Mouse (Mus musculus): Measurements from ENCODE around the gene Prr7. TPM values are rescaled to one million over a fixed set of nuclear protein-coding genes. Genes with fewer than 3 reads are reported as not detected.

Prr7 gene
- total RNA-seq, 2 experiments from 2014 or later = 1.0 to 1.6 TPM

- intact Hi-C loops (cut with DNase I; ENCODE audit: low total_unique reads) = no loop called here
- DNase-seq = peak; percentile 5
These were observed 17.5 kb upstream of the Prr7 start for GRCm38 (mm10) chr13:55446483-55447105.

DNA sequence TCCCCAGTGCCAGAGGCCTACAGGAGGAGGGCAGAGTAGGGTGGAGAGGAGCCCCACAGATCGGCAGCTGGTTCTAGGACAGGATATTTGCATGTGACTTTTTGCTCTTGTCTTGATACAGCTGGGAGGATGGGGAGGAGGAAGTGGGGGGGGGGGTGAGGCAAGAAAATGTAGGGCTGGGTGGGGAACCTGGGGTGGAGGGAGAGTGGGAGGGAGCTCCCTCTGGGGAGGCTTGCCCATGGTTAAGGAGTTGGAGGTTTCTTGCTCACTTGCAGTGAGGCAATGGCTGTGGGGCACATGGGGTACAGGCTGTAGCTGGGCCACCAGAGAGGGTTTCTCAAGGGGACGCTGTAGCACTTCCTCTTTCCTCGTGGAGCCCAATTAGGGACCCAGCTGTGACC is 16.5 kb upstream of the Prr7 start:
- peak; percentile 6 for DNase-seq
- intact Hi-C loops (cut with DNase I; ENCODE audit: low total_unique reads) = no loop called here

DNA sequence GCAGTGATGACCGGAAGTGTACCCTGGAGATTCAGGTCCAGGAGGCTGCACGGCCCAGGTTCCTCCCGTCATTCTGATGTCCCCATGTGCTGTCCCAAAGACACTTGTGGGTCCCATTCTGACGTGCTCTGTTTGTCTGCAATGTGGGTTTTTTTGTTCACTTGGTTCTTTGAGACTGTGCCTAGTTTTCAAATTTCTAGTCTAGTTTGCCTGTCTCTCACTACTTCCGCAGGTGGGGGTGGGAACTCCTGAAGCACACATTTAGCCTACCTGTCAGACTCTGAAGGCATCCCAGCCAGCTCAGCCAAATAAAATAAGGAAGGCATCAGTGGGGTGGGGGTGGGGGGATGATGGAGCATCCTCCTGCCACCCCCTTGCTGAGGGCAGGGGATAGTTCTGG is 15.9 kb upstream of the Prr7 start:
- intact Hi-C loops (cut with DNase I; ENCODE audit: low total_unique reads) = no loop called here
- no peak for DNase-seq

GRCm38 (mm10) chr13:55449205-55449604 is 14.9 kb upstream of the Prr7 start:
- DNase-seq = peak; percentile 4
- intact Hi-C loops (cut with DNase I; ENCODE audit: low total_unique reads) = no loop called here

GRCm38 (mm10) chr13:55449679-55450441 is 14.2 kb upstream of the Prr7 start:
- intact Hi-C loops (cut with DNase I; ENCODE audit: low total_unique reads) = no loop called here
- DNase-seq = peak; percentile 11

- DNase-seq = peak; percentile 86
- intact Hi-C loops (cut with DNase I; ENCODE audit: low total_unique reads) = no loop called here
These were observed 13.5 kb upstream of the Prr7 start for GRCm38 (mm10) chr13:55450511-55450980.

GRCm38 (mm10) chr13:55451296-55451695 is 12.8 kb upstream of the Prr7 start:
- intact Hi-C loops (cut with DNase I; ENCODE audit: low total_unique reads) = no loop called here

DNA sequence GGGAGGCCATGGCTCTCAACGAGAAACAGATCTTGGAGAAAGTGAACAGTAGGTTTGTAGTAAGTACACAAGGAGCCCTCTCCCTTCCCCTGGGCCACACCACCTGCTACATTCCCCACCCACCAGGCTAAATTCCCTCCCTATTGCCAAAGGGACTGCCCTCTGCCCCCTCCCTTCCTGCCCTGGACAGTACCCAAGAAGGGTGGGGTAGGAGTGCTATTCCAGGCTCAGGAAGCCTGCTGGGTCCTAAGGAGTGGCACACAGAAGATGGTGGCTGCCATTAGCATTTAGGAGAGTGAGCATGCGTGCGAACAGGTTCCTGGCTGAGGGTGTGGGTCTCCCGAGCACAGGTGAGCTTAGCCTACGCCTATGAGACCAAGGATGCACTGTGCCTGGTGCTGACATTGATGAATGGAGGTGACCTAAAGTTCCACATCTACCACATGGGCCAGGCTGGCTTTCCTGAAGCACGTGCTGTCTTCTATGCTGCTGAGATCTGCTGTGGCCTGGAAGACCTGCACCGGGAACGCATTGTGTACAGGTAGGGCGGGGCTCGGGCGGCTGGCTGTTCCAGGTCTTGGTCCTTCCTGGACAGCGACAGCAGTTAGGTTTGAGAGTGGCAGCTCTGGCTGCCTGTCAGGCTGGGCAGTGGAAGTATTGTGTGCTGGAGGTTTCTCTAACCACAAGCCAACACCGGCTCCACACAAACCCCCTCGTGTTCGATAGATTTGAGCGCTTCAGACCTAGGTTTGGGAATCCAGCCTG is 12.1 kb upstream of the Prr7 start:
- peak; percentile 35 for DNase-seq
- intact Hi-C loops (cut with DNase I; ENCODE audit: low total_unique reads) = no loop called here

More at GRCm38 (mm10) chr13:55451296-55451695, 12.8 kb upstream of the Prr7 start:
- peak; percentile 8 for DNase-seq

DNA sequence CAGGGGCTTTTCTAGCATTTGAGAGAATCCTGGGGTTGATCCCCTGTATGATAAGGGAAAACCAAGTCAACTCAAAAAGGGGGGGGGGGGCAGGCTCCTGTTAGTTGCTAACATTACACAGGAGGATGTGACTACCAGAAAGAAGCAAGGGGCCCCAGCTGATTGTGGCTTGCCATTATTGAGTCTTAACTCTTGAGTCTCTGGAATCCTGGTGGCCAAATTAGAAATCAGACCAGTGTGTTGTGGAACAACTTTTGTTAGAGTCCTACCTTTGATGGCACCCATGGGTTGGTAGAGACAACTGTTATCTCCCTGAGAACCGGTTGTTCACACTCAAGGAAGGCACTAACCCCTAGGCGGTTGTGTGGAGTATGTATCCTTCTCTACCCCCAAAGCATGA is 1.1 kb upstream of the Prr7 start:
- DNase-seq = no peak
- intact Hi-C loops (cut with DNase I; ENCODE audit: low total_unique reads) = no loop called here

GRCm38 (mm10) chr13:55463399-55464026 is 554 bp upstream of the Prr7 start:
- intact Hi-C loops (cut with DNase I; ENCODE audit: low total_unique reads) = no loop called here
- no peak for DNase-seq

- intact Hi-C loops (cut with DNase I; ENCODE audit: low total_unique reads) = no loop called here
- no peak for DNase-seq
These were observed 1.1 kb downstream of the Prr7 start for GRCm38 (mm10) chr13:55465184-55465583.

- DNase-seq = no peak
- intact Hi-C loops (cut with DNase I; ENCODE audit: low total_unique reads) = no loop called here
These were observed 1.9 kb downstream of the Prr7 start for GRCm38 (mm10) chr13:55465830-55466440.

- intact Hi-C loops (cut with DNase I; ENCODE audit: low total_unique reads) = loop anchor here (2.0 kb wide), 1 partner anchor 48 kb away; no protein-coding TSS in a partner anchor
- peak; percentile 63 for DNase-seq
These were observed 4.9 kb downstream of the Prr7 start for GRCm38 (mm10) chr13:55468851-55469560.

- intact Hi-C loops (cut with DNase I; ENCODE audit: low total_unique reads) = no loop called here
These were observed 6.3 kb downstream of the Prr7 start for GRCm38 (mm10) chr13:55470372-55470771.

GRCm38 (mm10) chr13:55471156-55471818 is 7.2 kb downstream of the Prr7 start:
- peak; percentile 84 for DNase-seq
- intact Hi-C loops (cut with DNase I; ENCODE audit: low total_unique reads) = no loop called here

More at GRCm38 (mm10) chr13:55470372-55470771, 6.3 kb downstream of the Prr7 start:
- DNase-seq = no peak

- intact Hi-C loops (cut with DNase I; ENCODE audit: low total_unique reads) = no loop called here
- no peak for DNase-seq
These were observed 7.7 kb downstream of the Prr7 start for GRCm38 (mm10) chr13:55471819-55472131.

GRCm38 (mm10) chr13:55472132-55473022 is 8.3 kb downstream of the Prr7 start:
- intact Hi-C loops (cut with DNase I; ENCODE audit: low total_unique reads) = no loop called here
- peak; percentile 58 for DNase-seq

Measured in gastrocnemius, postnatal 14 days (tissue).